Mouse (Mus musculus): ENCODE measurements around the gene Map2k3.

Gene Map2k3

DNA sequence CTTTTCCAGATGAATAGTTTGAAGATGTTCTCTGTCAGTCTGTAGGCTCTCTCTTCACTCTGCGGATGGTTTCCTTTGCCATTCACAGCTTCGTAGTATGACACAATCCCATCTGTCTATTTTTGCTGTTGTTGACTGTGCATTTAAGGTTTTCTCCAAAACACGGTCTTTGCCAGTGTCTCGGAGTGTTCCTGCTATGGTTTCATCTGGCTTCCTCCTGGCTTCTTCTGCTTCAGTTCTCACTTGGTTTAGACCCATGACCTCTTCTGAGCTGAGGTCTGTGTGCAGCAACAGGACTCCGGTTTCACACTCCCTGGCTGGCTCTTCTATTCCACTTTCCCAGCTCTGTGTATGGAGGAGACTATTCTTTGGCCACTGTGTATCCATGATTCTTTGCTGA is 30.9 kb downstream of the Map2k3 start:
- DNase-seq = no peak

DNA sequence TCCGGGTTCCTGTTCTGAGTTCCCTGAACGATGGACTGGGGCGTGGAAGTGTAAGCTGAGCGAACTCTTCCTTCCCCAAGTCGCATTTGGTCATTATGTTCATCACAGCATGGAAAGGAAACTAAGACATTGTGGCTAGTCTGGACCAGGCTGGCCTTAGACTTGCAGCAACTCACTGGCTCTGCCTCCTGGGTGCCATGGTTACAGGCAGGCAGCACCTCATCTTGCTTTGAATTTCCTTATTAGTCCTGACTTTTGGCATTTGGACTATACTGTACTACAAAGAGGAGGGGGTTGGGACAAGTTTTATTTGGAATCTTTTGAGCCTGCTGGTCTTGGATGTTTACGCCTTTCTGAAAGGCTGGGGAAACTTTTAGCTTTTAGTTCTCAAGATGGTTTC is 35.1 kb downstream of the Map2k3 start:
- no peak for DNase-seq

GRCm38 (mm10) chr11:60975097-60975496 is 43.3 kb downstream of the Map2k3 start:
- no peak for DNase-seq

DNA sequence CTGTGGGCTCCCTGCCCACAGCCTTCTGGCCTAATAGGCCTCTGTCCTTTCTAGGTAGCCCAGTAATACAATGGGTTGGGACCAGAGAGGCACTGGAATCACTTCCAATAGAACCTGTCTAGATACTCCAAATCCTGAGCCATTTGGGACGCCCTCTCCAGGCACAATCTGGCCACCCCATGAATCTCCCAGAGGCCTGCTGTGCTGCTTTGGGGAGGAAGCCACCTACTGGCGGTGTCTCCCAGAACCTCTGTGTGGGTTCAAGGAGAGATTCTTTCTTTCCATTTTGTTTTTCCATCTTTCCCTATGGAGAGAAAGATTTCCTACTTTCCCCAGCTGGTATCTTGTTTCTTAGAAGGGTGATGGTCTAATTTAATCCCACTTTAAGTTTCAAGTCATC is 44.4 kb downstream of the Map2k3 start:
- DNase-seq = no peak

DNA sequence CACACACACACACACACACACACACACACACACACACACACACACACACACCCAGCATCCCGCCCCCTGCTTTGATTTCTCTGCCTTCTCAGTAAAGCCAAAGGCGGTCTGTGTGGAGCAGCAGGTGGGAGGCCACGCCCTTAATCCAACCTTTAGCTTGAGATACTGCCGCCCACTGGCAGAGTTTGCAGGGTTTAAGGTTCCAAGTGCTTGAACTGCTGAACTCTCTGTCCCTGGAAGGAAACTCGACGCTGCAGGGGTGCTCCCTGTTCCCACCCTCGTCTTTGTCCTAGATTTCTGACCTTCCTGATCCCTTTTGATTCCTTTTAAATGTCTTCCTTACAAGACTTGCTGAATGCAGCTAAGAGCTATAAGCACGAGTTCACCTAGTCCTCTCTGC is 44.9 kb downstream of the Map2k3 start:
- DNase-seq = no peak

- DNase-seq = peak; percentile 95
Observed at GRCm38 (mm10) chr11:60977153-60977552, 45.3 kb downstream of the Map2k3 start.

DNA sequence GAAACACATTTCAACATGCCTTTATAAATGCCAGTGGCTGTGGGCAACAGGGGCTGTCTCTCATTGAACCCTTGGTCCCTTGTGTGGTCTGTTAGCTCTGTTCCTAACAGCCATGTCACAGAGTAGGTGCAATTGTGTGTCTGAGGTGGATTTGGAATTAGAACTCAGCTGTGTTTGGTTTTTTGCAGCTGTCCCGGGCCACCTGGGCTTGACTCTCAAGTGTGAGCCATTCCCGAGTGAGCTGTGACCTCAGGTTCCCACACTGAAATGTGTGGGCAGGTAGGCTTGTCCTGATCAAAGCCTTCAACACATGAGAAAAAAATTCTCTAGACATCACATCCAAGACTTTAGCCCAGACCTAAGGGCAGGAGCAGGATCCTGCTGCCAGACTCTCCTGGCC is 46.8 kb downstream of the Map2k3 start:
- DNase-seq = no peak

DNA sequence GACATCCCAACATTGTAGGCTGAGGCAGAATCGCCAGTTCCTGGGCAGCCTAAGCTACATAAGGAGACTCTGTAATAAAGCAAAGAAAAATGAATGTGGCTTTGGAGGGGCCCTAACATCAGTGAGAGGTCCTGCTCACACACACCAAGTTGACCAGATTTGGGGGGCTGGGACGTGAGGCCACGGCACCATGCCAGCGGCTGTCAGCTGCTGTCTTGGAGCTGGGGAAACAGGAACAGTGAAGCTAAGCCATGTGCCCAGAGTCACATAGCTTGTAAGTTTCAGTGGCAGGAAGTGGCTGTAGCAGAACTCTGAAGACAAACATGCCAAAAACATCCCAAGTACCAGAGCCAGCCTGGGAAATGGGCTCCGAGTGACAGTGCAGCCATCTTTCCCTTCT is 48.0 kb downstream of the Map2k3 start:
- no peak for DNase-seq

GRCm38 (mm10) chr11:60981693-60982486 is 50.1 kb downstream of the Map2k3 start:
- DNase-seq = peak; percentile 91

GRCm38 (mm10) chr11:60984912-60985558 is 53.2 kb downstream of the Map2k3 start:
- DNase-seq = peak; percentile 96

GRCm38 (mm10) chr11:60990428-60990827 is 58.6 kb downstream of the Map2k3 start:
- DNase-seq = no peak
